Mouse (Mus musculus): ENCODE results near the gene Fbxo42.
A peak's percentile ranks its signal among the peaks of the same experiment; 100 is the strongest.
"Not testable (repeated sequence)": the region's sequence is repeated elsewhere in the genome, so short reads cannot be mapped to it uniquely, and the experiment has no call there.

Gene Fbxo42

GRCm38 (mm10) chr4:141136126-141136525 is 11.6 kb upstream of the Fbxo42 start:
- DNase-seq (ENCODE audit: low spot score in 2 of 2), result no peak

GRCm38 (mm10) chr4:141137740-141138139 is 10.0 kb upstream of the Fbxo42 start:
- DNase-seq (ENCODE audit: low spot score in 2 of 2), result not testable (repeated sequence)

GRCm38 (mm10) chr4:141138425-141139115 is 9.1 kb upstream of the Fbxo42 start:
- no peak for DNase-seq (ENCODE audit: low spot score in 2 of 2)

DNA sequence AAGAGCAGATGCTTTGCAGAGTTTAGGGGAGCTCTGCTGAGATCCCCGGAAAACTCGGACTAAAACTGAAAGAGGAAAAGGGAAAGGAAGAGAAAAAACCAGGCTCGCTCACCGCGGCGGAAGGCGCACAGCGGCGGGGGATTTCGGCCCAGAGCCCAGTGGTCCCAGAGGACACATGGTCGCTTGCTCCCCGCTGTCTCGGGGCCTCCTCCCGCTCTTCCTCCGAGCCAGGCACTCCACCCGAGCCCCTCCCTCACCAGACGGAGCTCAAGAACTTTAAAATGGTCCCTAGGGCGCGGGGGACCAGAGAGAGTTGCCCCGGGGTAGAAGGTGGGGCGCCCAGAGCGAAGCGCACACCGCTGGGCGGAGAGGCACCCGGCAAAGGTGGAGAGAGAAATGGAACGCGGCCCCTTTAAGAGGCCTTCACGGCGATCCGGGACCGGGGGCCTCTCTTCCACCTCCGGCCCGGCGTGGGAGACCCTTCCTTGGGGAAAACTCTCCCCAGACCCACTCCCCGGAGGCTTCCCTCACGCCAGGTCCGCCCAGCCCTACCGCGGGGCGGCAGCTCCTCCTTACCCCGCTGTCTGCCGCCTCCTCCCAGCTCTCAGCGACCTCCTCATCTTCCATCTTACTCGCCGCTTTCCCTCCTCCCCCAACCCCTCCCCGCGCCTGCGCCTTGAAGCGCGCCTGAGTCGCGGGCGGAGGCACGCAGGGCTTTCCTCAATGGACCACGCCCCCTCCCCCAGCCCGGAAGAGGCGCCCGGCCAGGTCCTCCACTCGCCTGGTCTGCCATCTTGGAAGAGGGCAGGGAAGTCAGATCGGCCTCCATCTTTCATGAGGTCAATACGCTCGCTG is 8.4 kb upstream of the Fbxo42 start, which contains the start of gene Szrd1:
Szrd1 (minus strand) TSS at position 660 of the 855 bp plus-strand sequence.
- peak; percentile 99 for DNase-seq (ENCODE audit: low spot score in 2 of 2)

GRCm38 (mm10) chr4:141140354-141140753 is 7.4 kb upstream of the Fbxo42 start:
- not testable (repeated sequence) for DNase-seq (ENCODE audit: low spot score in 2 of 2)

GRCm38 (mm10) chr4:141140967-141141366 is 6.7 kb upstream of the Fbxo42 start:
- DNase-seq (ENCODE audit: low spot score in 2 of 2), result no peak

DNA sequence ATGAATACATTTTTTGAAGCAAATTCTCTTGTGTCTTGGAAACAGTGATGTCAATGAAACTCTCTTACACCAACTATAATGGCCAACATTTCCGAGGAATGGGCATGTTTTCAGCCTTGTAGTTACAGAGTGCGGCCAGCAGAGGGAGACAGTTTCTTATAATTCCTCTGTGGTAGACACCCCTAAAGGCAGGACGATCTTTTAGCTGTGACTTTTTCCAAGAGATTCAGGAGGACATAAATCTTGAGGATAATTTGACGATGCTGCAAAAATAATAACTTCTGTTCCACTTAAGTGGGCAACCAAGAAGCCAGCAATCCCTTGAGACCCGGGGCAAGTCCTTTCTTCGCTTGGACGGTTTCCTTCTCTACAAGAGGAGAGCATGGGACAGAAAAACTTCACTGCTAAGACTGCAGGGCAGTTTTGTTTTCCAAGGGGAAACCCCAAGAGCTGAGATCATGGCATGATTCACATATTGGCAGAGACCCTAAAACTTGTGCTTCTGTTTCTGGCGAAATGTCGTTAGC is 5.4 kb upstream of the Fbxo42 start:
- peak; percentile 65 to 74 for DNase-seq (ENCODE audit: low spot score in 2 of 2)

DNA sequence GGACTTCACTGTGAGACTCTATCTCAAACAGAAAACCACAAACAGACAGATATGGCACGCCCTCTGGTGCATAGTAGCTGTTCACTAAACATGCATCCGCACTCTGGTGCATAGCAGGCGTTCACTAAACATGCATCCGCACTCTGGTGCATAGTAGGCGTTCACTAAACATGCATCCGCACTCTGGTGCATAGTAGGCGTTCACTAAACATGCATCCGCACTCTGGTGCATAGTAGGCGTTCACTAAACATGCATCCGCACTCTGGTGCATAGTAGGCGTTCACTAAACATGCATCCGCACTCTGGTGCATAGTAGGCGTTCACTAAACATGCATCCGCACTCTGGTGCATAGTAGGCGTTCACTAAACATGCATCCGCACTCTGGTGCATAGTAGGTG is 2.6 kb upstream of the Fbxo42 start:
- not testable (repeated sequence) for DNase-seq (ENCODE audit: low spot score in 2 of 2)

DNA sequence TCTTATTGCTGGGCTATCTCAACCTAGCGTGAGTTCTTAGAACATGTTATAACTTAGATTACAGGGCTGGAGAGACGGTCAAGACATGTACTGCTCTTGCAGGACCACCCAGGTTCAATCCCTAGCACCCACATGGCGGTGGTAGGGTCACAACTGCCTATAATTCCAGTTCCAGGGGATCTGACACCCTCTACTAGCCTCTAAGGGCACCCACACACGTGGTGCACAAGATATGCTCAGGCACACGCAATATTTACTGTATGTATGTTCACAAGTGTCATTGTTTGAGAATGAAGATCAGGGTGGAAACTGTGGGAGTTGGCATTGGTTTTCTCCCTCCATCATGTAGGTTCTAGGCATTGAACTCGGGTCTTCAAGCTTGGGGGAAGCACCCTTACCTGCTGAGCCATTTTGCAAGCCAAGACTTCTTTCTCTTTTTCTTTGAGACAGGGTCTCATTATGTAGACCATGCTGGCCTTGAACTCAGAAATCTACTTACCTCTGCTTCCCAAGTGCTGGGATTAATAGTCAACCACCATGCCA is 1.2 kb upstream of the Fbxo42 start:
- no peak for DNase-seq (ENCODE audit: low spot score in 2 of 2)

- peak; percentile 50 to 61 for DNase-seq (ENCODE audit: low spot score in 2 of 2)
Observed at GRCm38 (mm10) chr4:141148009-141148801, 492 bp downstream of the Fbxo42 start.

DNA sequence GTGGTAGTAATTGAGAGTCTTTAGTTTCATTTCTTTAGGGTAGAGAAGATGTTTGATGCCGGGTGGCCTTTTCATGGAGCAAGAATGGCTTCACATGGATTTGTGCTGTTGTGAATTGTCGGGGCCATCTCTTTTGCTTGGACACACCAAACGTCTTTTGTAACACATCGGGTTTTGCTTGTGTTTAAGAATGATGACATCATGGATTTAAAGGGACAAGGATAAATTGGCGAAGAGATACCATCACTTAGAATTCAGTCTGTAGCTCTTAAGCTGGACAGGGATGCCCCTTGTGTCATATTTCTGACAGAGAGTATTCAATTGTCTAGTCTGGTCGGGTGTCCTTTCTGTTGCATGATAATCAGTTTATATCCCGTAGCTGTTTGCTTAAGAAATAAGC is 1.4 kb downstream of the Fbxo42 start:
- DNase-seq (ENCODE audit: low spot score in 2 of 2), result no peak

- no peak for DNase-seq (ENCODE audit: low spot score in 2 of 2)
Observed at GRCm38 (mm10) chr4:141157485-141157884, 9.8 kb downstream of the Fbxo42 start.

DNA sequence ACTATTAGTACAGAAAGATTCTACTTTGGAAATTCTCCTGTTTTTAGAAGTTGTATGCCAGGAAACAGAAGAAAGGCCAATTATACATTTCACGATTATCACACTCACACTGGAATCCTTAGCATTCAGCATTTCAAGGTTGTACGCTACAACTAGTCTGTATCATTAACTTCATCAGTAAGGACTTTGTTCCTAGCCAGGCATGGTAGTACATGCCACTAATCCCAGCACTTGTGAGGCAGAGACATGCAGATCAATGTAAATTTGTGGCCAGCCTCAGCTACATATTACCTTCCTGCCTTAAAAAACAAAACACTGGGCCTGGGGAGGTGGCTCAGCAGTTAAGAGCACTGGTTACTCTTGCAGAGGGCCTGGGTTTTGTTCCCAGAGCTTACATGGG is 10.9 kb downstream of the Fbxo42 start:
- no peak for DNase-seq (ENCODE audit: low spot score in 2 of 2)

DNA sequence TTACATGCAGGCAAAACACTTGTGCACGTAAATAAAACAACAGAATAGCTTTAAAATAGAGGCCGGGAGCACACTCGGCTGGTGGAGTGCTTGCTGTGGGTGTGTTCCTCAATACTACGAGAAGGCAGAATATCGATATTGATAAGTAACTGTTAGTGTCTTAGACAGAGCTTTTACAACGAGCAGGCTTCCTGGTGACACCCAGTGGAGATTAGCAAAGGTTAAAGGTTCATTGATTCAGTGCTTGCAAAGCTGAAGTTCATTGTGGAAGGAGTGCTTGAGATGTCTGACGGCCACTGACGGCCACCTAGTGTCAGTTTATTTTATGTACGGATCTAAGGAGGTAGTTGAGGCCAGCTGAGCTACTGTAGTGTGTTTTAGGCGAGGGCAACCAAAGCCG is 11.4 kb downstream of the Fbxo42 start:
- no peak for DNase-seq (ENCODE audit: low spot score in 2 of 2)

GRCm38 (mm10) chr4:141159666-141160065 is 12.0 kb downstream of the Fbxo42 start:
- DNase-seq (ENCODE audit: low spot score in 2 of 2), result no peak

DNA sequence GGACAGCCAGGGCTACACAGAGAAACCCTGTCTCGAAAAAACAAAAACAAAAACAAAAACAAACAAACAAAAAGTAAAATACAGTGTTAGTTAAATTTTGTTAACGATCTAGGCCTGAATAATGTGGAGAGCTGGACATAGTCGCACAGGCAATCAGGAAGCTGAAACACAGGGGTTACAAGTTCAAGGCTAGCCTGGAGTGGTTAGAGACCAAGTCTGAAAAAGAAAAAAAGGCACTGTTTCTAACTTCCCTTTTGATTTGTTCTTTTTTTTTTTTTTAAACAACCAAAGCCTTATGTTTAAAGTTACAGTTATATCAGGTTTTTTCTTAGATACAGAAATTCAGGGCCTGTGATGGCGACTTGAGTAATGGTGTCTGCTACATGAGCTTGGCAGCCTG is 12.5 kb downstream of the Fbxo42 start:
- DNase-seq (ENCODE audit: low spot score in 2 of 2), result no peak

GRCm38 (mm10) chr4:141161699-141162208 is 14.0 kb downstream of the Fbxo42 start:
- DNase-seq (ENCODE audit: low spot score in 2 of 2), result no peak

GRCm38 (mm10) chr4:141163729-141164128 is 16.0 kb downstream of the Fbxo42 start:
- no peak for DNase-seq (ENCODE audit: low spot score in 2 of 2)

- DNase-seq (ENCODE audit: low spot score in 2 of 2), result no peak
Observed at GRCm38 (mm10) chr4:141165744-141166292, 18.1 kb downstream of the Fbxo42 start.

DNA sequence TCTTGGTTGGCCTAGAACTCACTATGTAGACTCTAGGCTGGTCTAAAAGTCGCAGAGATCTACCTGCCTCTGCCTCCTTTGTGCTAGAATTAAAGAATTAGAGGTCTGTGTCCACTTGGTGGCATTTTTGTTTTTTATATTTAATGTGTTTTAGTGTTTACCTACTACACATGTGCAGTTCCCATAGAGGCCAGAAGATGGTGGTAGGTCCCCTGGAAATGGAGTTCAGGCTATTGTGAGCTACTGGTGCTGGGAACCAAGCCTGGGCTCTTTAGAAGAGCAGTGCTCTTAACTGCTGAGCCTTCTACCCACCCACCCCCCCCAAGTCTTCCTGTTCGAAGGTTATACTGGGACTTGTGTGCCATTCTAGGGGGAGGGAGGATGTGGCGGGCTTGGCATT is 19.4 kb downstream of the Fbxo42 start:
- DNase-seq (ENCODE audit: low spot score in 2 of 2), result no peak

DNA sequence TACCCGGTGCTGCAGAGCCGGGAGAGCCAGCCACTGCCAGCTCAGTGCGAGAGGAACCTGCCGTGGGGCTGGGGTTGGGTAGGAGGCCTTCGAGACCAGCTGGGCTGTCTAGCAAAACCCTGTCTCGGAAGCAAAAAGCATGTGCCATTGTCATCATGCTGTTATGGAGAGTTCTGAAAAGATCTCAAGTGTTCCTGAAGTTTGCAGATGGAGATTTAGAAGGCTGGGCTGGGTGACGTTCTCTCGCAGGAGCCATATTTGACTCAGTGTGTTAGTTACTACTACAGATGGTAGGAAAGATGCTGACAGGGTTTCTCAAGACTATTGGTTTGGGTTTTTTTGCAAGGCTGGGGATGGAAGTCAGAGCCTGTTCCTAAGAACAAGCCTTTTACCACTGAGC is 24.4 kb downstream of the Fbxo42 start:
- DNase-seq (ENCODE audit: low spot score in 2 of 2), result no peak

Data from thymus, postnatal 10 days (tissue).